Mouse (Mus musculus) bone marrow macrophage, adult 2 months (primary cell): ENCODE results near the gene Ndufs4. TPM values are rescaled to one million over a fixed set of nuclear protein-coding genes. Genes with fewer than 3 reads are reported as not detected.
"Not testable (repeated sequence)": the region's sequence is repeated elsewhere in the genome, so short reads cannot be mapped to it uniquely, and the experiment has no call there.

Experiments
- H3K27ac ChIP-seq: 2 replicates; pipeline ENCODE4 v1.5.1; 2012; ENCODE audit warnings: low read depth, low read length; ENCODE audit not compliant: insufficient read depth
- H3K4me1 ChIP-seq: 2 replicates; pipeline ENCODE4 v1.6.1; 2012; ENCODE audit warnings: low read length; ENCODE audit not compliant: control insufficient read depth, insufficient read depth
- H3K4me3 ChIP-seq: 2 replicates; pipeline ENCODE4 v1.5.1; 2012; ENCODE audit warnings: mild to moderate bottlenecking, low read length, moderate library complexity; ENCODE audit not compliant: insufficient read depth
- CTCF ChIP-seq: IDR thresholded peaks from 2 replicates; pipeline ENCODE4 v1.5.1; 2012; ENCODE audit warnings: low read depth, mild to moderate bottlenecking, low read length, moderate library complexity
- POLR2A ChIP-seq: IDR thresholded peaks from 2 replicates; pipeline ENCODE4 v1.6.1; 2012; ENCODE audit warnings: mild to moderate bottlenecking, low read depth, low read length, borderline replicate concordance
- polyA plus RNA-seq: library from polyadenylated mRNA; stranded (reverse); fragments of >200 nt; gene quantifications from 2 replicates; pipeline ENCODE4 v1.2.4, GENCODE M21; 2012; ENCODE audit not compliant: missing spikeins, insufficient read depth, insufficient read length

Gene Ndufs4
- polyA plus RNA-seq, 1 experiment = 68.5 TPM

DNA sequence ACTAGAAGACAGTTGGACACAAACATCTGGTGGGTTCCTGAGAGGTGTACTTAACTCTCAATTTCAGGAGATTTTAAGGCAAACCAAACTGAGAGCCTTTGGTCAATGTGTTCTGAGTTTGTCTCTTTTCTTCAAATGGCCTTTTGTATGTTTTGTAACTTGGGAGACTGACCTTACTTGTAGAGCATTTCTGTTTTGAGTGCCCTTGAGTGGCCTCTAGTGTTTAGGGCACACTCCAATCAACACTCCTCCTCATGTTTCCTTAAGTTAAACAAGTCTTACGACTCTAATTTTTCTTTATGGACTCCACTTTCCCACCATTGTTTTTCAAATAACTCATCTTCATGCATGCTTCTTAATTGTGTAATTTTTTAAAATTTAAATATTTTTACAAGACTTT lies 98.6 kb downstream of the Ndufs4 start:
- TF ChIP-seq CTCF = no peak
- TF ChIP-seq POLR2A = no peak
- no peak overlapping the region for H3K27ac ChIP-seq

DNA sequence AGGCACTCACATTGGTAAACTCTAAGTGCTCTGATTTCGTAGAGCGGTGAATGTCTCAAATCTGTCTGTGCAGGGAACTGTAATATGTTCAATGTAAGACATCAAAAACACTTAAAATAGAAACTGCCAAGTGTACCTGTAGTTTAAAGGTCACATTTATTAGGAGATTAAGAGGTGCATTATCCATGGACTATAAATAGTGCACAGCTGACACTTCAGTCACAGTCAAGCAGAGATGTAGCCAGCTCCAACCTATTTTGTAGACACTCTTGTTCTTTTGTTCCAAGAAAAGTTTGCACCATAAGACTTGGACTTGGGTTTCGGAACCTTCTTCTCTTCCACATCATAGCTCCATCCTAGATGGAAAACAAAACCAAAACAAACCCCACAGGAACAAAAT lies 99.5 kb downstream of the Ndufs4 start:
- Histone ChIP-seq H3K4me1 (no peaks in the 10 kb centered on the region), H3K27ac (no peak overlapping the region), H3K4me3 (no peak overlapping the region)
- no peak for TF ChIP-seq POLR2A
- TF ChIP-seq CTCF = no peak

More for the DNA sequence above, 98.6 kb downstream of the Ndufs4 start:
- Histone ChIP-seq H3K4me3 (no peak overlapping the region), H3K4me1 (no peaks in the 10 kb centered on the region)

DNA sequence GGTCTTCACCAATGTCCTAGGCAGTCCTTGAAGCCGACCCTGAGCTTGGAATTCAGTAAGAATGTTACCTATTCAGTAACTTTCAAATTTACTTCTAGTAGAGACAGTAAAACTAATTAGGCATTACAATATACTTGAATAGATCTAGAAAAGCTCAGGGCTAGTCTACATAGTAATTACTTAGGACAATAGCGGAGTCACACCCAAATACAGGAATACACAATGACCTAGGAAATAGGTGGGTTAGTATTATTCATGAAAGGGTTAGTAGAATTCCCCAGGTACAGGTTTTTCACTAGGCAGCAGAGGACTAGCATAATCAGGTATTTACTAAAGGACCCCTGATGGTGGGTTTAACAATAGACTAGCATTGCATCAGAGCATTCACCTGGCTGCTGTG lies 109.4 kb downstream of the Ndufs4 start:
- not testable (repeated sequence) for H3K4me3 ChIP-seq

DNA sequence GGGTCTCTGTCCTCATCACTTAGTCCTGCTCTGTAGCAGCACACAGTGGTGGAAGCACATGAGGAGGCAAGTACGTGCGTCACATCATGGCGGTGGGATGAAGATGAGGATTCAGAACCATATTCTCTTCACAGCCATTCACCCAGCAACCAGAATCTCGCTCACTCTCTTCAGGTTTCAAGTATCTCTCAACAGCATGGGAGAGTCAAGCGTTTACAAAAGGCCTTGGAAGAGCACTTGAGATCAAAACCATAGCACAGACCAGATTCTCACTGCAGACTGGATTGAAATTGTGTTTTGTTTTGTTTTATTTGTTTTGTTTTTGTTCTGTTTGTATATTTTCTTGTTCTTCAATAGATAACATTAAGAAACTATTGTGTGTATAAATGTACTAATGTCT lies 110.8 kb downstream of the Ndufs4 start:
- Histone ChIP-seq H3K4me1 (no peaks in the 10 kb centered on the region), H3K27ac (no peak overlapping the region), H3K4me3 (no peak overlapping the region)
- TF ChIP-seq CTCF (no peak), POLR2A (no peak)

More for the DNA sequence above, 109.4 kb downstream of the Ndufs4 start:
- H3K27ac ChIP-seq, H3K4me1 ChIP-seq: not testable (repeated sequence)

DNA sequence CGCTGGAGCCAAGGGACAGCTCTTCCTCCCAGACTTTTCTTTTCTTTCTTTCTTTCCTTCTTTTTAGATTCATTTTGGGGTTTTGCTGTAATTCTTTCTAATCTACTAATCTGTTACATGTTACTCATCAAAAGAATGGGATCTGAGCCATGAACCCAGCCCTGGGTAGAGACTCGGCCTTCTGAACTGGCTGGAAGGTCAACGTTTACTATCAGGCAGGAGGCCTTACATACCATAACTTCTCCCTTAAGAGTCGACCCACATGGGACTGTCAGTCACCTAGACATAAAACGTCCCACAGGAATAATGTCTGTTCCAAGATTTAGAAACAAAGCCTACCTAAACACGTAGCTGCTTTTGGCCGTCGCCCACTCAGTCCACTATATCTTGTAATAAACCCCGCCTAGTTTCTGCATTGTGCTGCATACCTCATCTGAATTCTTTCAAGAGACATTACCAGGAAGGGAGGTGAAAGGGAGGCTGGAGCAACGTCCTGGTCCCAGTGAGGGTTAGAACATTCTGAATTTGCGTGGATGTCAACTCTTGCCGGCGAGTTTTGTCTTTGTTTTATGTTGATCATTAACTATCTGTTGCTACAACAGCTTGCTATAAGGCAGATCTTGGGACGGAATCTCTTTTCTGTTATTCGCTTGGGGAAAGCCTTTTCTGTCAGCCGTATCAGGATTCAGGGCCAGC lies 116.5 kb downstream of the Ndufs4 start:
- TF ChIP-seq POLR2A (no peak), CTCF (no peak)
- Histone ChIP-seq H3K27ac (no peak overlapping the region), H3K4me3 (no peak overlapping the region), H3K4me1 (0 out of 2 replicates have a peak, but pooled peaks cover 3% of the 10 kb centered on the region)

DNA sequence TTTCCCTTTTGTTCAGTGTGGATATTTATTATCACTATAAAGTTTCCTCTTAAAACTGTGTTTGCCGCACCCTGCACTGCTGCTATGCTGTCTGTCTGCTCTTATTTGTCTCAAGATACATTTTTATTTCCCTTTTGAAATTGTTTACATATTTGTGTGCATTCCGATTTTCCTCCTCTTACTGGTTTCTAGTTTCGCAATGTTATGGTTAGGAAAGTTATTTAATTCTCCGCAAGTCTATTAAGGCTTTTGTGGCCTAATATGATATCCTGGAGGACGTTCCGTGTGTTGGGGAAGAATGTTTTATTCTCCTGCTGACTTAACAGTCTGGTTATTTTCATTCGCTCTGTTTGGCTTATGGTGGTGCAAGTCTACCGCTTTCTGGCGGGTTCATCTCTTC lies 120.3 kb downstream of the Ndufs4 start:
- H3K4me3 ChIP-seq = no peak overlapping the region
- 0 out of 2 replicates have a peak, but pooled peaks cover 3% of the 10 kb centered on the region for H3K4me1 ChIP-seq
- no peak for TF ChIP-seq CTCF
- no peak for TF ChIP-seq POLR2A
- H3K27ac ChIP-seq = no peak overlapping the region

DNA sequence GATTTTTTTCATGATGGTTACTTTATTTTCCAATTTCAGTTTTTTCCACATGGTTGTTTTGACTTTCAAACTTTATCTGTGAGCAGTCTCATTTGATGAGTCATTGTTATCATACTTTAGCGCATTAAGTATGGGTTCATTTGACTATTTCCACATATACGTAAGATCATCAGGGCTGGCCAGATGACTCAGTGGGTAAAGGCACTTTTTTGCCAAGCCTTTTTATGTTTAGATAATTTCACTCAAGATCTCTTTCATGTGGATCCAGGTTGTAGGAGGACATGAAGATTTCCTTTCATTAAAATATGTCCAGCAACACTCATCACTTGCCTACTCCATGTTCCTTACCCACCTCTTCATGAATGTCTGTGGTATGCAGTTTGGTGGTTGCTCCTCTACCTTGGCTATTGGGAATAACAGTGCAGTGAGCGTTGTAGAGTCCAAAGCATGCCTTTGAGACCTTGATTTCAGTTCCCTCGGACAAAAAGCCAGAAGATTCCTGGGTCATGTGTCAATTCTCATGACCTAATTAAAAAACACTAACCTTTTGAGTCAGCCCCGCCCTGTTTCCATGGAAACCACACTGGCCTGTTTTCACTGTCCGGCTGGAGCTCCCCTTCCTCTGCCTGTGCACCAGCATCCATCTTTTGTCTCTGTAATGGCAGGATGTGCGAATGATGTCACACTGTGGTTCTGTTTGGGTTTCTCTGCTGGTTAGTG lies 127.4 kb downstream of the Ndufs4 start:
- TF ChIP-seq CTCF = no peak
- TF ChIP-seq POLR2A = no peak
- Histone ChIP-seq H3K4me3 (no peak overlapping the region), H3K4me1 (no peaks in the 10 kb centered on the region), H3K27ac (no peak overlapping the region)

DNA sequence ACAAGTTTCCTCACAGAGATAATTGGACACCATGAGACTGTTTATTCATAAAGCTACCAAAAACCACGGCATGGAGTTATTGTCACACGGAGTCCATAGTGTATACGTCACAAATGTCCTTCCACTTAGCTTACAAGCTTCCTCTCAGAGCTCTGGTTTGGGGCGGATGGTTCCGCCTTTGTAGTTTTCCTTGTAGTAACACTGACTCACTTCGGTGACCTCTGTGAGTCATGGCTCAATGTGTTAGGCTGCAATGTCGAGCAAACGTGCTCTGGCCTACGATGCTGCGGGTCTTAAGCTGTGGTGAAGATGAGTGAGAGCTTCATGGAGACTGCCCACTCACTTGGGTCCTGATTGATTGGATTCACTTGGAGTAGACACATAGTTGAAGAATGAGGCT lies 133.4 kb downstream of the Ndufs4 start:
- Histone ChIP-seq H3K27ac (no peak overlapping the region), H3K4me1 (peaks cover 4% of the 10 kb centered on the region; the same call in 1 of the 2 replicates), H3K4me3 (no peak overlapping the region)
- TF ChIP-seq CTCF (no peak), POLR2A (no peak)

Other genes starting within 250 kb of the Ndufs4 start
- gene Fst, start 70.7 kb upstream of the Ndufs4 start, polyA plus RNA-seq = not detected in 2 replicates